Mouse (Mus musculus) urinary bladder, postnatal 4 days (tissue): Measurements from ENCODE around the gene Ndufc2.
"Not testable (repeated sequence)": the region's sequence is repeated elsewhere in the genome, so short reads cannot be mapped to it uniquely, and the experiment has no call there.

Experiments
- DNase-seq, 2 experiments: peaks; one replicate each; pipeline ENCODE4 v3.0.0; 2021 to 2022; ENCODE audit warnings: low spot score in 2 of 2

The Ndufc2 gene

GRCm38 (mm10) chr7:97424621-97425245, 24.9 kb downstream of the Ndufc2 start:
- DNase-seq = peak; percentile 82 to 95

GRCm38 (mm10) chr7:97426566-97426965, 26.8 kb downstream of the Ndufc2 start:
- DNase-seq = no peak

GRCm38 (mm10) chr7:97427296-97427695, 27.5 kb downstream of the Ndufc2 start:
- DNase-seq = no peak

GRCm38 (mm10) chr7:97427778-97428420, 28.1 kb downstream of the Ndufc2 start:
- DNase-seq = no peak

- no peak for DNase-seq
These were observed 29.9 kb downstream of the Ndufc2 start for GRCm38 (mm10) chr7:97429705-97430104.

- not testable (repeated sequence) for DNase-seq
These were observed 33.7 kb downstream of the Ndufc2 start for GRCm38 (mm10) chr7:97433517-97433916.

GRCm38 (mm10) chr7:97434517-97434916, 34.7 kb downstream of the Ndufc2 start:
- no peak for DNase-seq

- no peak for DNase-seq
These were observed 39.2 kb downstream of the Ndufc2 start for GRCm38 (mm10) chr7:97438986-97439385.

GRCm38 (mm10) chr7:97446171-97446925, 46.5 kb downstream of the Ndufc2 start:
- peak; percentile 80 to 89 for DNase-seq

GRCm38 (mm10) chr7:97447050-97447531, 47.3 kb downstream of the Ndufc2 start:
- no peak for DNase-seq

GRCm38 (mm10) chr7:97451023-97451422, 51.2 kb downstream of the Ndufc2 start, which contains the start of gene Kctd14:
Kctd14 (plus strand) TSS chr7:97451323.
- DNase-seq = not testable (repeated sequence)

- DNase-seq = no peak
These were observed 52.4 kb downstream of the Ndufc2 start for GRCm38 (mm10) chr7:97452196-97452595.

GRCm38 (mm10) chr7:97453141-97453921, 53.5 kb downstream of the Ndufc2 start:
- DNase-seq = no peak

GRCm38 (mm10) chr7:97454795-97455194, 55.0 kb downstream of the Ndufc2 start:
- no peak for DNase-seq

- no peak for DNase-seq
These were observed 55.8 kb downstream of the Ndufc2 start for GRCm38 (mm10) chr7:97455577-97455976.
